Mouse (Mus musculus): ENCODE measurements at regions not wholly inside any gene's neighbourhood (a gene's known extent, or its start where the extent isn't known, plus 50 kb on each side); places are given as distances from the start of the nearest gene placed in this dataset.

DNA sequence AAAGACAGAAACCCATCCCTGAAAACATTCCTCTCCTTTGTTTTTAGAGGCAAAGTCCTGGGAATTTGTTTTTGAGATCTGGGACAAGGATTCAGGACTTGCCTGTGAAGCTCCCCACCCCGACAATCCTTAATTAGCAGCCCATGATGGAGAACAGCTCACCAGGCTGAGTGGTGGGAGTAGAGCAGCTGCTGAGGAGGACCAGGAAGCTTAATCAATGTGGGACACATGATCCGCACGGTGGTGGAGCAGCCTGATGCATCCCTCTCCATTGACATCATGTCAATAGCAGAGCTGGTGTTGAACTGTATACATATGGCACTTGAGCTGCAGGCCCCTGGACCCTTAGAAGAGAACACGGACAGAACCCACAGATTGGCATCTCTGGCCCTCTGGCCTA lies 372.5 kb upstream of the Zfp507 start:
- TF ChIP-seq CTCF (IDR thresholded peaks at IDR 0.05; ENCODE audit: insufficient read depth, low read length), result no peak
- no peak for TF ChIP-seq POLR2A (IDR thresholded peaks at IDR 0.05; ENCODE audit: borderline replicate concordance, extremely low read depth, low read depth, low read length)
